Mouse (Mus musculus): ENCODE measurements at regions not wholly inside any gene's neighbourhood (a gene's known extent, or its start where the extent isn't known, plus 50 kb on each side); places are given as distances from the start of the nearest gene placed in this dataset.

GRCm38 (mm10) chr15:55966780-55967179, 1510.6 kb downstream of the Slc22a22 start:
- DNase-seq (ENCODE audit: extremely low spot score, low read depth, low spot score) = no peak

GRCm38 (mm10) chr15:55965296-55965695, 1512.1 kb downstream of the Slc22a22 start:
- DNase-seq (ENCODE audit: extremely low spot score, low read depth, low spot score) = no peak

GRCm38 (mm10) chr15:55962093-55962492, 1515.3 kb downstream of the Slc22a22 start:
- DNase-seq (ENCODE audit: extremely low spot score, low read depth, low spot score) = no peak

All from hindlimb bud, embryonic 11.5 days (tissue).